Mouse (Mus musculus): ENCODE measurements around the gene Adgrd1. TPM values are rescaled to one million over a fixed set of nuclear protein-coding genes. Genes with fewer than 3 reads are reported as not detected.

The Adgrd1 gene
- polyA plus RNA-seq, 1 experiment from 2014 or later = 1.8 TPM

GRCm38 (mm10) chr5:129061579-129061978 is 35.0 kb upstream of the Adgrd1 start:
- TF ChIP-seq EP300 (IDR thresholded peaks at IDR 0.05) = no peak
- TF ChIP-seq CTCF (IDR thresholded peaks at IDR 0.05) = peak; percentile 81

GRCm38 (mm10) chr5:129063037-129063791 is 33.3 kb upstream of the Adgrd1 start:
- H3K4me2 ChIP-seq (replicated peaks; ENCODE audit: low read depth, low read length) = peak overlapping the region; percentile 30; the same call in 1 of the 2 replicates
- ATAC-seq (peak; percentile 21; the same call in 1 of the 2 replicates), DNase-seq (ENCODE audit: low spot score) (peak; percentile 83)
- H3K27me3 ChIP-seq (replicated peaks; ENCODE audit: insufficient read depth, low read length) = 0 out of 2 replicates have a peak, but pooled peaks cover 4% of the 10 kb centered on the region
- H3K4me3 ChIP-seq (ENCODE audit: low read depth, low read length) = no peak overlapping the region
- 7% methylated on average over 21 of the region's 21 CpGs for WGBS
- H3K9me3 ChIP-seq (ENCODE audit: low read length) = no peaks in the 10 kb centered on the region
- no peak overlapping the region for H3K9ac ChIP-seq (replicated peaks; ENCODE audit: low read depth)
- no peaks in the 10 kb centered on the region for H3K36me3 ChIP-seq (ENCODE audit: insufficient read depth, low read length)
- H3K4me1 ChIP-seq (ENCODE audit: insufficient read depth, low read depth, low read length) = no peaks in the 10 kb centered on the region
- no peak overlapping the region for H3K27ac ChIP-seq (ENCODE audit: low read length)
- TF ChIP-seq EP300 (IDR thresholded peaks at IDR 0.05) (no peak), CTCF (IDR thresholded peaks at IDR 0.05) (peak; percentile 84)

More at GRCm38 (mm10) chr5:129061579-129061978, 35.0 kb upstream of the Adgrd1 start:
- no peak overlapping the region for H3K27ac ChIP-seq (ENCODE audit: low read length)
- H3K27me3 ChIP-seq (replicated peaks; ENCODE audit: insufficient read depth, low read length) = 0 out of 2 replicates have a peak, but pooled peaks cover 4% of the 10 kb centered on the region
- 16% methylated on average over 13 of the region's 13 CpGs for WGBS
- no peaks in the 10 kb centered on the region for H3K9me3 ChIP-seq (ENCODE audit: low read length)
- no peaks in the 10 kb centered on the region for H3K36me3 ChIP-seq (ENCODE audit: insufficient read depth, low read length)
- H3K9ac ChIP-seq (replicated peaks; ENCODE audit: low read depth) = no peak overlapping the region
- ATAC-seq (no peak), DNase-seq (ENCODE audit: low spot score) (peak; percentile 76)
- H3K4me2 ChIP-seq (replicated peaks; ENCODE audit: low read depth, low read length) = no peak overlapping the region
- H3K4me3 ChIP-seq (ENCODE audit: low read depth, low read length) = no peak overlapping the region
- no peaks in the 10 kb centered on the region for H3K4me1 ChIP-seq (ENCODE audit: insufficient read depth, low read depth, low read length)

DNA sequence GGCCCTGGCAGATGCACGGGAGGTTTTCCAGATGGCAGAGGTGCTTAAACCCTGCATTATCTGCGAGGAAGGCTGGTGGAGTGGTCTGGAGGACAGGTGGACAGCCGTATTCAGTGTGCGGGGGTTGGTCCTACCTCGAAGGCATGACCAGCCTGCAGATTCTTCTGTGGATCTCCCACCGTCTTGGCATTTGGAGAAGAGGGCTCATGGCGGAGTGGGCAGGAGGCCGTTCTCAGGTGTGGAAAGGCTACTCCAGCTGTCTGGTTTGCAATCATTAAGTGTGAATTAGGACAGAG is 32.8 kb upstream of the Adgrd1 start:
- Histone ChIP-seq H3K9me3 (ENCODE audit: low read length) (no peaks in the 10 kb centered on the region), H3K27ac (ENCODE audit: low read length) (no peak overlapping the region), H3K4me2 (replicated peaks; ENCODE audit: low read depth, low read length) (0 out of 2 replicates have a peak overlapping the region, but pooled peaks have one; percentile 30), H3K36me3 (ENCODE audit: insufficient read depth, low read length) (no peaks in the 10 kb centered on the region), H3K9ac (replicated peaks; ENCODE audit: low read depth) (no peak overlapping the region), H3K4me3 (ENCODE audit: low read depth, low read length) (no peak overlapping the region), H3K4me1 (ENCODE audit: insufficient read depth, low read depth, low read length) (no peaks in the 10 kb centered on the region), H3K27me3 (replicated peaks; ENCODE audit: insufficient read depth, low read length) (0 out of 2 replicates have a peak, but pooled peaks cover 4% of the 10 kb centered on the region)
- DNase-seq (ENCODE audit: low spot score) = no peak
- TF ChIP-seq EP300 (IDR thresholded peaks at IDR 0.05) = no peak
- no peak for TF ChIP-seq CTCF (IDR thresholded peaks at IDR 0.05)
- 30% methylated on average over 8 of the region's 8 CpGs for WGBS
- no peak for ATAC-seq

DNA sequence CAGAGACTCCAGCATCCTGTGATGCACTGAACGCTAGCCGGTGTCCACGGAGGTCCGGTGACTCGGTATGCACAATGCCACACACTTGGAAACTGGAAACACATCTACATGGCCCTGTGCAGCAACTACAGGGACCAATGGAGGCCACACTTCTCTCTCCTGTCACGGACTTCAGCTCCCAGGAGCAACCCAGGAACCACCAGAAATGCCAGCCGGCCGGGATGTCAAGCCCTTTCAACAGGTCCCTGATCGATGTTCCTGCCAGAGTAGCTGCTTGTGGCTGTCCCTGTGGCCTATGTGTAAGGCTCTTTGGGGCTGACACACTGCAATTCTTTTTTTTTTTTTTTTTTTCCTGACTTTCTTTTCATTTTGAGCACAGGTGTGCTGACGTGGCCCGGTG is 32.4 kb upstream of the Adgrd1 start:
- TF ChIP-seq EP300 (IDR thresholded peaks at IDR 0.05) (no peak), CTCF (IDR thresholded peaks at IDR 0.05) (no peak)
- no peak overlapping the region for H3K27ac ChIP-seq (ENCODE audit: low read length)
- WGBS = 58% methylated on average over 11 of the region's 11 CpGs
- H3K27me3 ChIP-seq (replicated peaks; ENCODE audit: insufficient read depth, low read length) = 0 out of 2 replicates have a peak, but pooled peaks cover 4% of the 10 kb centered on the region
- no peaks in the 10 kb centered on the region for H3K9me3 ChIP-seq (ENCODE audit: low read length)
- no peak overlapping the region for H3K4me2 ChIP-seq (replicated peaks; ENCODE audit: low read depth, low read length)
- no peak overlapping the region for H3K4me3 ChIP-seq (ENCODE audit: low read depth, low read length)
- no peak for DNase-seq (ENCODE audit: low spot score)
- ATAC-seq = no peak
- no peaks in the 10 kb centered on the region for H3K4me1 ChIP-seq (ENCODE audit: insufficient read depth, low read depth, low read length)
- no peaks in the 10 kb centered on the region for H3K36me3 ChIP-seq (ENCODE audit: insufficient read depth, low read length)
- no peak overlapping the region for H3K9ac ChIP-seq (replicated peaks; ENCODE audit: low read depth)

- TF ChIP-seq CTCF (IDR thresholded peaks at IDR 0.05) (no peak), EP300 (IDR thresholded peaks at IDR 0.05) (no peak)
- no peak overlapping the region for H3K4me3 ChIP-seq (ENCODE audit: low read depth, low read length)
- H3K4me1 ChIP-seq (ENCODE audit: insufficient read depth, low read depth, low read length) = no peaks in the 10 kb centered on the region
- no peaks in the 10 kb centered on the region for H3K9me3 ChIP-seq (ENCODE audit: low read length)
- ATAC-seq (no peak), DNase-seq (ENCODE audit: low spot score) (no peak)
- H3K9ac ChIP-seq (replicated peaks; ENCODE audit: low read depth) = no peak overlapping the region
- WGBS = 77% methylated on average over 12 of the region's 12 CpGs
- H3K4me2 ChIP-seq (replicated peaks; ENCODE audit: low read depth, low read length) = no peak overlapping the region
- no peaks in the 10 kb centered on the region for H3K36me3 ChIP-seq (ENCODE audit: insufficient read depth, low read length)
- 0 out of 2 replicates have a peak, but pooled peaks cover 4% of the 10 kb centered on the region for H3K27me3 ChIP-seq (replicated peaks; ENCODE audit: insufficient read depth, low read length)
- H3K27ac ChIP-seq (ENCODE audit: low read length) = no peak overlapping the region
These were observed 31.2 kb upstream of the Adgrd1 start for GRCm38 (mm10) chr5:129065301-129065700.

DNA sequence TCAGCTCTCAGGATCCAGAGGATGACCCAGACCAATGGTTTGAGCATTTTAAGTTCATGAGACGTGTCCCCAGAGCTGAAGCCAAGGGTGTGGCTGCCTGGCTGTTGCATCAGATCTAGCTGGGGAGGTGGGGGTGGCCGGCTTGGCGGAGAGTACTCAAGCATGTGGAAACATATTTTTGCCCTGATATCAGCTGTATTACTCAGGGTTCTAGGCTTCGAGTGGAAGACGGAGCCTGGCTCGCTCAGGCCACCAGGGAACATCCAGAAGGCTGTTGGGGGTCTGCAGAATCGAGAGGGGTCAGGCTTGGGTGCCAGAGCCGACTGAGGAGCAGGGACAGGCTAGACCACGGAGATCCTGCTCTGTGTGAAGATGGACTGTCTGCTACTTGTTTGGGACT is 30.6 kb upstream of the Adgrd1 start:
- Histone ChIP-seq H3K4me3 (ENCODE audit: low read depth, low read length) (no peak overlapping the region), H3K27me3 (replicated peaks; ENCODE audit: insufficient read depth, low read length) (0 out of 2 replicates have a peak, but pooled peaks cover 4% of the 10 kb centered on the region), H3K4me2 (replicated peaks; ENCODE audit: low read depth, low read length) (no peak overlapping the region), H3K36me3 (ENCODE audit: insufficient read depth, low read length) (no peaks in the 10 kb centered on the region), H3K9ac (replicated peaks; ENCODE audit: low read depth) (no peak overlapping the region), H3K27ac (ENCODE audit: low read length) (no peak overlapping the region), H3K9me3 (ENCODE audit: low read length) (no peaks in the 10 kb centered on the region), H3K4me1 (ENCODE audit: insufficient read depth, low read depth, low read length) (no peaks in the 10 kb centered on the region)
- WGBS = 40% methylated on average over 9 of the region's 9 CpGs
- DNase-seq (ENCODE audit: low spot score) (peak; percentile 73), ATAC-seq (peak; percentile 68)
- no peak for TF ChIP-seq CTCF (IDR thresholded peaks at IDR 0.05)
- TF ChIP-seq EP300 (IDR thresholded peaks at IDR 0.05) = no peak

Data from lung, postnatal 0 days (tissue).